Mouse (Mus musculus): ENCODE measurements around the gene Thap3. TPM values are rescaled to one million over a fixed set of nuclear protein-coding genes. Genes with fewer than 3 reads are reported as not detected.

Thap3 gene
- polyA plus RNA-seq, 1 experiment, result 4.2 TPM

DNA sequence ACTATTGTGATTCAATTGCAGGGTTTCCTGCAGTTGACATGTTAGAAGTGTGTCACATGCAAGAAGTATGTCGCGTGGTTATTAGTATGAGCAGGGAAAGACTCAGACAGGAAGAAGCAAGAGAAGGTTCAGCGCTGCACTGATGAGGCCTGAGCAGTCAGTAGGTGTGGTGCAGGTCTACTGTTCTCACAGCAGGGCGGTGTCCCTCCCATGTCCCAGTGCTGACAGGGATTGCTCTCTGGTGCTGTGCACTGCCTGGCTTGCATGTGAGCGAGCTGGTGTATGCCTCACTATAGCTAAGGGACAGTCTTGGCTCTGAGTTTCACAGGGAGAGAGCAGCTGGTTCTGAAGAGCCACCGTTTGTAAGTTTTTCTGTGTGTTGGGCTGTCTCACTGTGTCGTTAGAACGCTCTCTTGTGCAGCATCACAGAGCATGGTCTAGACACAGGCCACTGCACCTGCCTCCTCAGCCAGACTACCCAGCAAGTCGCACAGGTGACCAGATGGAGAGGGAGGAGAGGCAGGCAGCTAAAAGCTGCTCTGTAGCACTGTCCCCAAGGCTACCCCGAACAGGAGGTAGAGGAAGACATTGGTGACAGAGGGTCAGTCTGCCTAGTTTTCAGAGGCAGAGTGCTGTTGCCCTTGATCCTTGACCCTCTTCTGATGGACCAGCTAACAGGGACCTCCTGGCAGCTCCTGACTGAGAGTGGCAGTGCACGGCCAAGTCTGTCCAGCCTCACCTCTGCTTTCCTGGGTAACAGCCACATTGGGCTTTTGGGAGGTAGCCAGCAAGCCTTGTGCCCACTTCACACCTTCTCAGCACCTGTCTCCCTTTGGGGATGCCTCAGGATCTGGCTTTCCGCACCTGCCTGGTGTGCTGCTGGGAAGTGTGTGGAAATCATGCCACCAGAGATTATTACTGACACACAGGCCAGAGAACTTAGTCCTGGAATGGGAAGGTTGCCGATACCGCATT lies 40.0 kb downstream of the Thap3 start:
- no peak for TF ChIP-seq CTCF (IDR thresholded peaks at IDR 0.05; ENCODE audit: control insufficient read depth, insufficient read depth, insufficient replicate concordance, low read depth, low read length)
- TF ChIP-seq POLR2A (IDR thresholded peaks at IDR 0.05; ENCODE audit: control insufficient read depth, low read depth, low read length), result 0 out of 2 replicates have a peak, but pooled peaks have one; percentile 27
- Histone ChIP-seq H3K4me3 (ENCODE audit: control insufficient read depth, low read depth, low read length) (no peak overlapping the region), H3K4me1 (ENCODE audit: control insufficient read depth, insufficient read depth, low read length) (no peaks in the 10 kb centered on the region), H3K27ac (ENCODE audit: control insufficient read depth, insufficient read depth, low read depth, low read length) (no peak overlapping the region), H3K36me3 (ENCODE audit: control insufficient read depth, insufficient read depth, low read length) (peaks cover 3% of the 10 kb centered on the region), H3K27me3 (ENCODE audit: control insufficient read depth, insufficient read depth, low read length) (no peaks in the 10 kb centered on the region)

DNA sequence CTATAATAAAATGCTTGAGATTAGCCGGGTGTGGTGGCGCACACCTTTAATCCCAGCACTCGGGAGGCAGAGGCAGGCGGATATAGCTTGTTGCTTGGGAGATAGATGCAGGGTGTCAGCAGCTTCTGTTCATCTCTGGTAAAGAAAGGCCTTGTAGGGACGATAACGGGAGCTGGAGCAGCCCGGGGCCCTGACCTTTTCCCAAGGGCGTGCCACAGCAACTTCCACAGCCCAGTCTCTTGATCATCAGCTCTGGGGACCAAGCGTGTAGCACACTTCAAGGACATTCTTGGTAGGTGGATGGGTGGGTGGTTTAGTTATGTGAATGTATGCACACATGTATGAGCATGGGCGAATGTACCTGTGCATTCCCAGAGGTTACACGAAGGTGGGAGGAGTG lies 42.6 kb downstream of the Thap3 start:
- Histone ChIP-seq H3K27ac (ENCODE audit: control insufficient read depth, insufficient read depth, low read depth, low read length) (no peak overlapping the region), H3K27me3 (ENCODE audit: control insufficient read depth, insufficient read depth, low read length) (no peaks in the 10 kb centered on the region), H3K4me3 (ENCODE audit: control insufficient read depth, low read depth, low read length) (no peak overlapping the region), H3K4me1 (ENCODE audit: control insufficient read depth, insufficient read depth, low read length) (no peaks in the 10 kb centered on the region), H3K36me3 (ENCODE audit: control insufficient read depth, insufficient read depth, low read length) (peaks cover 3% of the 10 kb centered on the region; the same call in 1 of the 2 replicates)
- no peak for TF ChIP-seq POLR2A (IDR thresholded peaks at IDR 0.05; ENCODE audit: control insufficient read depth, low read depth, low read length)
- TF ChIP-seq CTCF (IDR thresholded peaks at IDR 0.05; ENCODE audit: control insufficient read depth, insufficient read depth, insufficient replicate concordance, low read depth, low read length), result no peak

DNA sequence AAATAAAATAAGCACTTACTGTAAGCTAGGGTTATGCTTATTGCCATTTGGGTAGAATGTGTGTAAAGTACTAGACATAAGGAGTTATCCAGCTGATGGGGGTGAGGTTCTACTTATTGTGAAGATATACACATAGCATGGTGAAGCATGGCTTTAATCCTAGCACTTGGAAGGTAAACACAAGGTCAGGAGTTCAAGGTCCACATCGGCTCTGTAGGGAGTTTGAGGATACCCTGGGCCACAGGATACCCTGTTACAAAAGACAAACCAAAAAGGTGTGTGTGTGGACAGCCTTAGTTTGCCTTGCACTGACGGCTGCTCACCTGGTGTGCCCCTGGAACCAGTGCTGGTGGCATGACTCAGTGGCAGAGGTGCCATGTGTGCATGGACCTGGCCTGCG lies 50.7 kb downstream of the Thap3 start:
- peaks cover 4% of the 10 kb centered on the region for H3K4me1 ChIP-seq (ENCODE audit: control insufficient read depth, insufficient read depth, low read length)
- no peaks in the 10 kb centered on the region for H3K27me3 ChIP-seq (ENCODE audit: control insufficient read depth, insufficient read depth, low read length)
- H3K4me3 ChIP-seq (ENCODE audit: control insufficient read depth, low read depth, low read length), result no peak overlapping the region
- no peaks in the 10 kb centered on the region for H3K36me3 ChIP-seq (ENCODE audit: control insufficient read depth, insufficient read depth, low read length)
- no peak for TF ChIP-seq POLR2A (IDR thresholded peaks at IDR 0.05; ENCODE audit: control insufficient read depth, low read depth, low read length)
- no peak overlapping the region for H3K27ac ChIP-seq (ENCODE audit: control insufficient read depth, insufficient read depth, low read depth, low read length)

DNA sequence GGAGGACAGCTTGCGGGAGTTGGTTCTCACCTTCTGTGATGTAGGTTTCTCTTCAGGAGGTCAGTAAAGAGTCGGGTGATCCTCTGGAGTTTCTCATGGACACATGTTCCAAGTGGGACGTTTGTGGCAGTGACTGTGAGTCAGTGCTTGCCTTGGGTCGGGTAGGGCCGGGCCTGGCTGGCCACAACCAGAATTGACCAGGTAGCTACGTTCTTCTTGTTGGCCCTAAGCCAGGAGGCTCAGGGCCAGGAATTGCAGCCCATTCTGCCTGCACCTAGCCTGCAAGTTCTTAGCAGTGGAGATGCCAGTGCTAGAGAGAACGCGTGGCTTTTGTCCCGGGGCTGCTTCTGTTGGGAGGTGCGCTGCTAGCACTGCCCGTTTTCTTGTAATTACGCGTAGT lies 51.4 kb downstream of the Thap3 start:
- H3K27me3 ChIP-seq (ENCODE audit: control insufficient read depth, insufficient read depth, low read length), result no peaks in the 10 kb centered on the region
- peaks cover 6% of the 10 kb centered on the region for H3K4me1 ChIP-seq (ENCODE audit: control insufficient read depth, insufficient read depth, low read length)
- no peaks in the 10 kb centered on the region for H3K36me3 ChIP-seq (ENCODE audit: control insufficient read depth, insufficient read depth, low read length)
- no peak overlapping the region for H3K4me3 ChIP-seq (ENCODE audit: control insufficient read depth, low read depth, low read length)
- no peak overlapping the region for H3K27ac ChIP-seq (ENCODE audit: control insufficient read depth, insufficient read depth, low read depth, low read length)
- TF ChIP-seq CTCF (IDR thresholded peaks at IDR 0.05; ENCODE audit: control insufficient read depth, insufficient read depth, insufficient replicate concordance, low read depth, low read length) (no peak), POLR2A (IDR thresholded peaks at IDR 0.05; ENCODE audit: control insufficient read depth, low read depth, low read length) (no peak)

DNA sequence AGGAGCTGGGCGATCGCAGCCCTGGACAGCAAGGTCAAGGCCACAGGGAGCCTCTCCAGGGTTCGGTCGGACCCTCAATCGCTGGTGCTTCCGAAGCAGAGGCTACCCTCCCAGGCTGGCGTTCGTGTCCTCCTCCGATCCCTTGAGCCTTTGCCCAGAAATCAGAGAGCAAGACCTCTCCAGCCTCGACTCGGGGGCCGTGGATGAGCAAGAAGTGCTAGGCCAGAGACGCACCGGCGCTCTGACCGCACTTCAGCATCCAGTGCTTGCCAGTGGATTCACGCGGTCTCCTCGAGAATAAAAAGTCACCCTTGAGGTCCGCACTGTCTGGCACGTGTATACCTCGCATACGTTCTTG lies 54.6 kb downstream of the Thap3 start:
- no peaks in the 10 kb centered on the region for H3K36me3 ChIP-seq (ENCODE audit: control insufficient read depth, insufficient read depth, low read length)
- H3K27ac ChIP-seq (ENCODE audit: control insufficient read depth, insufficient read depth, low read depth, low read length), result peak overlapping the region; percentile 95
- H3K4me3 ChIP-seq (ENCODE audit: control insufficient read depth, low read depth, low read length), result peak overlapping the region; percentile 90
- H3K27me3 ChIP-seq (ENCODE audit: control insufficient read depth, insufficient read depth, low read length), result no peaks in the 10 kb centered on the region
- TF ChIP-seq POLR2A (IDR thresholded peaks at IDR 0.05; ENCODE audit: control insufficient read depth, low read depth, low read length), result no peak
- TF ChIP-seq CTCF (IDR thresholded peaks at IDR 0.05; ENCODE audit: control insufficient read depth, insufficient read depth, insufficient replicate concordance, low read depth, low read length), result no peak
- H3K4me1 ChIP-seq (ENCODE audit: control insufficient read depth, insufficient read depth, low read length), result peaks cover 6% of the 10 kb centered on the region

DNA sequence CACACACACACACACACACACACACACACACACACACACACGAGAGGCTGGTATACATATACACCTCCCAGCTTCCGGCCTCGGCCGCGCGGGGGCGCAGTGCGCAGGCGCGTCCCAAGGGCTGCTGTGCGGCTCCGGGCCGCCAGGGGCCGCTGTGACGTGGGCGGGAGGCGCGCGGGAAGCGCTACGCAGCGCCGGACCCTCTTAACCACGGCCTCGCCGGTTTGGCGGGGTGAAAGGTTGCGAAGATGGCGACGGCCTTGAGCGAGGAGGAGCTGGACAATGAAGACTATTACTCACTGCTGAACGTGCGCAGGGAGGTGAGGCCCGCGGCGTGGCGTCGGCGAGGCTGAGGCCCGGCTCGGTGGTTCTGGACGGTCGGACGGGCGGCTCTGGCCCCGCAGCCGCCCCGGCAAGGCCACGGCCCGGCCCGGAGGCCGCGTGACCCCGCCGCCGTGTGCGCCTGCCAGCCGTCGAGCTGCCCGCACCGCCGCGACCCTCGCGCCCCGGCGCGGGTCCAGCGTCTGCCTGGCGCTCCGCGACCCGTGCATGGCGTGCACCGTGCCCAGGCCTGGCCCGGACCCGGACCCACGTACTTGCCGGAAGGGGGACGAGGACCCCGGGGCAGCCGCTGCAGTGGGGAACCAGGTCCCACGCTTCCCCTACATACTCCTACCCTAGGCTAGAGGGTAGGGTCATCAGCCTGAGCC lies 55.1 kb downstream of the Thap3 start, which contains the start of gene Dnajc11:
Dnajc11 (plus strand) TSS at position 187 of the 710 bp plus-strand sequence.
- Histone ChIP-seq H3K4me3 (ENCODE audit: control insufficient read depth, low read depth, low read length) (peak within 1 kb of the TSS; percentile 90), H3K36me3 (ENCODE audit: control insufficient read depth, insufficient read depth, low read length) (no peaks in the 10 kb centered on the region), H3K4me1 (ENCODE audit: control insufficient read depth, insufficient read depth, low read length) (peaks cover 6% of the 10 kb centered on the region), H3K27me3 (ENCODE audit: control insufficient read depth, insufficient read depth, low read length) (no peaks in the 10 kb centered on the region), H3K27ac (ENCODE audit: control insufficient read depth, insufficient read depth, low read depth, low read length) (peak within 1 kb of the TSS; percentile 95)
- TF ChIP-seq POLR2A (IDR thresholded peaks at IDR 0.05; ENCODE audit: control insufficient read depth, low read depth, low read length) (peak; percentile 90), CTCF (IDR thresholded peaks at IDR 0.05; ENCODE audit: control insufficient read depth, insufficient read depth, insufficient replicate concordance, low read depth, low read length) (peak; percentile 98)

Other genes with a start within 250 kb of the Thap3 start
- 13.5 and 15.4 TPM in 2 replicates for gene Camta1, start 127.1 kb downstream of the Thap3 start, polyA plus RNA-seq (2012; rRNA removed)
- 28.6 and 31.2 TPM in 2 replicates for gene Dnajc11, start 55.3 kb downstream of the Thap3 start, polyA plus RNA-seq (2012; rRNA removed)
- gene Phf13, start 7.3 kb upstream of the Thap3 start, polyA plus RNA-seq (2012; rRNA removed), result 41.8 and 43.6 TPM in 2 replicates
- 17.1 TPM in 2 replicates for gene Klhl21, start 19.8 kb upstream of the Thap3 start, polyA plus RNA-seq (2012; rRNA removed)
- gene Zbtb48, start 38.7 kb upstream of the Thap3 start, polyA plus RNA-seq (2012; rRNA removed), result 18.2 and 22.4 TPM in 2 replicates
- gene Tas1r1, start 49.6 kb upstream of the Thap3 start, polyA plus RNA-seq (2012; rRNA removed), result 30.2 and 37.6 TPM in 2 replicates
- gene Nol9, start 50.3 kb upstream of the Thap3 start, polyA plus RNA-seq (2012; rRNA removed), result 7.7 and 8.0 TPM in 2 replicates
- gene Plekhg5, start 83.5 kb upstream of the Thap3 start, polyA plus RNA-seq (2012; rRNA removed), result 8.8 and 9.7 TPM in 2 replicates
- gene Tnfrsf25, start 126.9 kb upstream of the Thap3 start, polyA plus RNA-seq (2012; rRNA removed), result 1.2 and 1.5 TPM in 2 replicates
- 84.1 and 87.1 TPM in 2 replicates for gene Espn, start 163.4 kb upstream of the Thap3 start, polyA plus RNA-seq (2012; rRNA removed)
- gene Hes2, start 169.9 kb upstream of the Thap3 start, polyA plus RNA-seq (2012; rRNA removed), result 0.42 and 0.73 TPM in 2 replicates
- gene Acot7, start 189.1 kb upstream of the Thap3 start, polyA plus RNA-seq (2012; rRNA removed), result 685 and 754 TPM in 2 replicates

Data from testis, adult 2 months (tissue).